Comparison of ENCODE assay signal across 8 mouse cellular contexts in the genomic region with DNA sequence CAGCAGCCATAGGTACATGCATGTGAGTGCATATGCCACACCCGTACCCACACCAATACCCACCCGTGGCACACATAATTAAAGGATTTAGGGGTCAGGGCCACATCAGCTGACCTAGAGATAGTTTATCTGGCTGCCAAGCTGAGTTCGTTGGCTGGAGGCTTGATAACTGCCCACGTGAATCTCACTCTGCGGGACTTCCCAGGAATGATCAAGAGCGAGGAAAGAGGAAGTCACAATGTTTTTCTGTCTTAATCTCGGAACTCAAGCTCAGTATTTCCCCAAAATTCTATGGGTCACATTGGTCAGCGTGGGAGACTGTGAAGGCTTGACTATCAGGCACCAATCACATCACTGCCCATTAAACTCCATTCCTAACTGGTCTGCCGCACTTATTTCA. TPM values are rescaled to one million over a fixed set of nuclear protein-coding genes. Genes with fewer than 3 reads are reported as not detected.
A peak's percentile ranks its signal among the peaks of the same experiment; 100 is the strongest.
DNase-seq lines count a peak whose midpoint lies in the region; ATAC-seq and TF ChIP-seq lines count a peak whose summit lies in the region.

No protein-coding gene starts in this region.

- peak overlapping the region; percentile 90 for H3K4me2 ChIP-seq in lung, embryonic 14.5 days
- H3K4me2 ChIP-seq in forebrain, embryonic 16.5 days (ENCODE audit: low read length) = peak overlapping the region; percentile 93
- peak overlapping the region; percentile 70 for H3K4me2 ChIP-seq in liver, embryonic 12.5 days
- peak overlapping the region; percentile 50 for H3K4me2 ChIP-seq in stomach, embryonic 14.5 days (replicated peaks; ENCODE audit: low read depth, low read length)

- WGBS in lung, embryonic 14.5 days = 73% methylated on average over 9 of the region's 9 CpGs
- 63% methylated on average over 9 of the region's 9 CpGs for WGBS in lung, adult 2 months
- WGBS in forebrain, embryonic 16.5 days = 87% methylated on average over 9 of the region's 9 CpGs
- 34% methylated on average over 9 of the region's 9 CpGs for WGBS in liver, embryonic 12.5 days (ENCODE audit: insufficient replicate concordance)
- 77% methylated on average over 9 of the region's 9 CpGs for WGBS in stomach, embryonic 14.5 days

- DNase-seq in lung, embryonic 14.5 days = no peak
- no peak for DNase-seq in lung, adult 2 months
- DNase-seq in adrenal gland, postnatal 14 days = no peak
- no peak for DNase-seq in right cerebral cortex, postnatal 4 days
- DNase-seq in adrenal gland, adult 8-10 months = no peak

- H3K9me3 ChIP-seq in lung, embryonic 14.5 days (ENCODE audit: low read depth, low read length) = no peaks in the 10 kb centered on the region
- no peaks in the 10 kb centered on the region for H3K9me3 ChIP-seq in forebrain, embryonic 16.5 days (ENCODE audit: control insufficient read depth, low read length)
- no peaks in the 10 kb centered on the region for H3K9me3 ChIP-seq in liver, embryonic 12.5 days (replicated peaks)
- H3K9me3 ChIP-seq in stomach, embryonic 14.5 days (ENCODE audit: control insufficient read depth, low read depth, low read length) = no peaks in the 10 kb centered on the region

- peak overlapping the region; percentile 84 for H3K4me3 ChIP-seq in lung, embryonic 14.5 days (ENCODE audit: low read depth, low read length)
- no peak overlapping the region for H3K4me3 ChIP-seq in lung, adult 2 months (replicated peaks; ENCODE audit: extremely low read depth, low read depth, low read length)
- no peak overlapping the region for H3K4me3 ChIP-seq in forebrain, embryonic 16.5 days (replicated peaks; ENCODE audit: low read length)
- peak overlapping the region; percentile 80 for H3K4me3 ChIP-seq in liver, embryonic 12.5 days
- peak overlapping the region; percentile 67; the same call in 1 of the 2 replicates for H3K4me3 ChIP-seq in stomach, embryonic 14.5 days (ENCODE audit: low read depth, low read length)

- no peak for TF ChIP-seq CTCF in lung, embryonic 14.5 days (IDR thresholded peaks at IDR 0.05; ENCODE audit: low read depth)
- TF ChIP-seq CTCF in lung, adult 2 months (IDR thresholded peaks at IDR 0.05; ENCODE audit: insufficient read depth, low read length) = no peak

- no peak for TF ChIP-seq POLR2A in lung, adult 2 months (IDR thresholded peaks at IDR 0.05; ENCODE audit: borderline replicate concordance, extremely low read depth, low read depth, low read length)

- no peak for ATAC-seq in lung, embryonic 14.5 days (ENCODE audit: insufficient read depth)
- no peak for ATAC-seq in forebrain, embryonic 16.5 days
- ATAC-seq in liver, embryonic 12.5 days = no peak
- no peak for ATAC-seq in stomach, embryonic 14.5 days (ENCODE audit: insufficient number of reproducible peaks, insufficient read depth, low FRiP score, low read depth)

- no peak overlapping the region for H3K27ac ChIP-seq in lung, embryonic 14.5 days (ENCODE audit: low read depth)
- H3K27ac ChIP-seq in forebrain, embryonic 16.5 days (ENCODE audit: low read length) = no peak overlapping the region
- H3K27ac ChIP-seq in liver, embryonic 12.5 days = peak overlapping the region; percentile 98
- no peak overlapping the region for H3K27ac ChIP-seq in stomach, embryonic 14.5 days (ENCODE audit: low read length)

- H3K4me1 ChIP-seq in lung, embryonic 14.5 days (ENCODE audit: insufficient read depth) = 0 out of 2 replicates have a peak, but pooled peaks cover under 1% of the 10 kb centered on the region
- peaks cover 4% of the 10 kb centered on the region for H3K4me1 ChIP-seq in lung, adult 2 months (ENCODE audit: control insufficient read depth, insufficient read depth, low read length)
- peaks cover 18% of the 10 kb centered on the region for H3K4me1 ChIP-seq in forebrain, embryonic 16.5 days (replicated peaks; ENCODE audit: control insufficient read depth, insufficient read depth, low read length)
- peaks cover 23% of the 10 kb centered on the region for H3K4me1 ChIP-seq in liver, embryonic 12.5 days
- H3K4me1 ChIP-seq in stomach, embryonic 14.5 days (ENCODE audit: control insufficient read depth, insufficient read depth, low read length) = peaks cover 7% of the 10 kb centered on the region; the same call in 1 of the 2 replicates

- no peaks in the 10 kb centered on the region for H3K36me3 ChIP-seq in lung, embryonic 14.5 days (ENCODE audit: insufficient read depth)
- no peaks in the 10 kb centered on the region for H3K36me3 ChIP-seq in forebrain, embryonic 16.5 days (ENCODE audit: control insufficient read depth, insufficient read depth)
- no peaks in the 10 kb centered on the region for H3K36me3 ChIP-seq in liver, embryonic 12.5 days
- H3K36me3 ChIP-seq in stomach, embryonic 14.5 days (ENCODE audit: control insufficient read depth, insufficient read depth, low read length) = no peaks in the 10 kb centered on the region

- no peak overlapping the region for H3K9ac ChIP-seq in lung, embryonic 14.5 days
- no peak overlapping the region for H3K9ac ChIP-seq in forebrain, embryonic 16.5 days (replicated peaks; ENCODE audit: low read depth, low read length)
- H3K9ac ChIP-seq in liver, embryonic 12.5 days = peak overlapping the region; percentile 84
- H3K9ac ChIP-seq in stomach, embryonic 14.5 days (replicated peaks; ENCODE audit: low read depth, low read length) = no peak overlapping the region

- no peaks in the 10 kb centered on the region for H3K27me3 ChIP-seq in lung, embryonic 14.5 days (ENCODE audit: insufficient read depth, low read length)
- no peaks in the 10 kb centered on the region for H3K27me3 ChIP-seq in forebrain, embryonic 16.5 days (replicated peaks; ENCODE audit: control insufficient read depth, insufficient read depth, low read length)
- no peaks in the 10 kb centered on the region for H3K27me3 ChIP-seq in liver, embryonic 12.5 days (replicated peaks)
- no peaks in the 10 kb centered on the region for H3K27me3 ChIP-seq in stomach, embryonic 14.5 days (ENCODE audit: control insufficient read depth, insufficient read depth, low read length)

RNA-seq across cellular contexts. Expression of gene Manbal, which starts 0.6 kb away (rescaled TPM):
- polyA plus RNA-seq in lung, embryonic 14.5 days (2014; fragmentation: Nextera tagmentation; extraction: Ambion mirVana) = 38.7 and 42.6 TPM in 2 replicates
- polyA plus RNA-seq in lung, adult 2 months (2012; rRNA removed) = 85.5 and 108 TPM in 2 replicates
- polyA plus RNA-seq in forebrain, embryonic 16.5 days (2015; fragmentation: Nextera tagmentation; extraction: Ambion mirVana) = 97.5 and 105 TPM in 2 replicates
- polyA plus RNA-seq in liver, embryonic 12.5 days (2016; fragmentation: Nextera tagmentation; extraction: Ambion mirVana) = 26.6 and 28.0 TPM in 2 replicates
- polyA plus RNA-seq in stomach, embryonic 14.5 days (2014; fragmentation: Nextera tagmentation; extraction: Ambion mirVana) = 47.3 and 49.2 TPM in 2 replicates
- total RNA-seq in adrenal gland, postnatal 14 days (2021) = 29.4 and 35.4 TPM in 2 replicates
- total RNA-seq in adrenal gland, adult 8-10 months (2022) = 10 to 100 TPM; 36.3 to 40.3 (median 36.5) TPM

RNA-seq across cellular contexts. Expression of gene Ghrh, which starts 19.5 kb away (rescaled TPM):
- not detected in 2 replicates for polyA plus RNA-seq in lung, embryonic 14.5 days (2014; fragmentation: Nextera tagmentation; extraction: Ambion mirVana)
- polyA plus RNA-seq in lung, adult 2 months (2012; rRNA removed) = not detected in 2 replicates
- polyA plus RNA-seq in forebrain, embryonic 16.5 days (2015; fragmentation: Nextera tagmentation; extraction: Ambion mirVana) = 0.80 TPM in 1 of 2 replicates, not detected in the other
- not detected in 2 replicates for polyA plus RNA-seq in liver, embryonic 12.5 days (2016; fragmentation: Nextera tagmentation; extraction: Ambion mirVana)
- polyA plus RNA-seq in stomach, embryonic 14.5 days (2014; fragmentation: Nextera tagmentation; extraction: Ambion mirVana) = not detected in 2 replicates
- total RNA-seq in adrenal gland, postnatal 14 days (2021) = not detected in 2 replicates
- not detected for total RNA-seq in adrenal gland, adult 8-10 months (2022)

RNA-seq across cellular contexts. Expression of gene Src, which starts 51.5 kb away (rescaled TPM):
- polyA plus RNA-seq in lung, embryonic 14.5 days (2014; fragmentation: Nextera tagmentation; extraction: Ambion mirVana) = 16.4 and 18.9 TPM in 2 replicates
- polyA plus RNA-seq in lung, adult 2 months (2012; rRNA removed) = 59.8 and 62.3 TPM in 2 replicates
- polyA plus RNA-seq in forebrain, embryonic 16.5 days (2015; fragmentation: Nextera tagmentation; extraction: Ambion mirVana) = 32.2 and 36.6 TPM in 2 replicates
- polyA plus RNA-seq in liver, embryonic 12.5 days (2016; fragmentation: Nextera tagmentation; extraction: Ambion mirVana) = 4.5 TPM in 2 replicates
- polyA plus RNA-seq in stomach, embryonic 14.5 days (2014; fragmentation: Nextera tagmentation; extraction: Ambion mirVana) = 17.1 and 17.2 TPM in 2 replicates
- total RNA-seq in adrenal gland, postnatal 14 days (2021) = 16.2 and 18.9 TPM in 2 replicates
- 10 to 100 TPM; 18.3 to 32.9 (median 24.8) TPM for total RNA-seq in adrenal gland, adult 8-10 months (2022)

Comparison
In these comparisons a context has a peak if more than half of its experiments do, and no peak if none do; other contexts are left out.
1. H3K4me3 ChIP-seq: peak in lung, embryonic 14.5 days (single experiment), liver, embryonic 12.5 days (single experiment) and stomach, embryonic 14.5 days (single experiment); none in lung, adult 2 months (single experiment) and forebrain, embryonic 16.5 days (single experiment).
2. Peak in every context shown above with its lines, with median percentiles within 50 percentile points of each other: H3K4me2 ChIP-seq.